Mouse (Mus musculus) layer of hippocampus, postnatal 10 days (tissue): ENCODE data around the gene 4933405O20Rik. TPM values are rescaled to one million over a fixed set of nuclear protein-coding genes. Genes with fewer than 3 reads are reported as not detected.
A peak's percentile ranks its signal among the peaks of the same experiment; 100 is the strongest.

Experiments
- DNase-seq, 2 experiments: peaks; one replicate each; pipeline ENCODE4 v3.0.0; 2021; ENCODE audit warnings: low spot score in 2 of 2
- long read RNA-seq: library from polyadenylated mRNA; stranded (forward); transcript quantifications from one replicate; pipeline ENCODE4 v2.0.0, GENCODE M21; 2023
- total RNA-seq, 2 experiments: library from RNA; stranded (reverse); gene quantifications; 2 replicates each; pipeline ENCODE4 v1.2.3; 2021

The 4933405O20Rik gene
- 1 to 10 TPM in 1 of 2 experiments, under 1 TPM in 1; 0.83 to 1.6 TPM for total RNA-seq
- long read RNA-seq = 0 reads

DNA sequence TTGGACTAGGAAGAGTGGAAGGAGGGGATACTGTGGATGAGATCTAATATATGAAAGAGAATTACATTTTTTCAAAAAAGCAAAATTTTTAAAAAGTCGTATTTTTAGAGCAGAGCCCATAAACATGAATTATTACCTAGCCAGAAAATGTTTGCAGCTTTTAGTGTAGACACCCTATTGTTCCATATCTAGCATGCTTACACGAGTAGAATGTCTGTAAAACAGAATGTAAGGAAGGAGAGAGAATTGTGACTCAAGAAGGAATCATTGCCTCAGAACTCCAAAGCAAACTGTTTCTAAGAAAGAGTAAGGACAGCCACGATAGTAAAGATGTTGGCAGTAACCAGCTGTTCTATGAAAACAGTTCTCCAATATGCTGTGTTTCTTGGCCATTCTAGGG, at the start of gene 4933405O20Rik:
Gene 4933405O20Rik (plus strand): TSS at position 301 of the 400 bp plus-strand sequence.
- no peak for DNase-seq

DNA sequence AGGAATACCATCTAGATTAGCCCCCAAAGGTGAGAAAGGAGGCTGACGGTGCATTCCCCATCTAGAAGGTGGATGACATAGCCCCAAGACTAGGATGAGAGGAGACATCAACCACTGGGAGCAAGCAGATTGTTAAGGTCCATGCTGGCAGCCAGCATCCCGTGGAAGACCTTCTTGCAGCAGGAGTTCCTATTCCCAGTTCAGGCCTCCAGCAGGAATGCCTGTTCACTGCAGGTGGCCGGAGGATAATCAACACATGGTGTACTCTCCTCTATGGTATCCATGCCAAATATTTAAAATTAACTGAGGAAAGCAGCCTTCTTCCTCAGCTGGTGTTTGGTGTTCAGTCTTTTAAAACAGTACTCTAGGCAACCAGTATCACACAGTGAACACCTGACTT, 49.4 kb upstream of the 4933405O20Rik start:
- DNase-seq = peak in 1 of 2 experiments; percentile 14

GRCm38 (mm10) chr7:50551426-50551825, 47.6 kb upstream of the 4933405O20Rik start:
- no peak for DNase-seq

DNA sequence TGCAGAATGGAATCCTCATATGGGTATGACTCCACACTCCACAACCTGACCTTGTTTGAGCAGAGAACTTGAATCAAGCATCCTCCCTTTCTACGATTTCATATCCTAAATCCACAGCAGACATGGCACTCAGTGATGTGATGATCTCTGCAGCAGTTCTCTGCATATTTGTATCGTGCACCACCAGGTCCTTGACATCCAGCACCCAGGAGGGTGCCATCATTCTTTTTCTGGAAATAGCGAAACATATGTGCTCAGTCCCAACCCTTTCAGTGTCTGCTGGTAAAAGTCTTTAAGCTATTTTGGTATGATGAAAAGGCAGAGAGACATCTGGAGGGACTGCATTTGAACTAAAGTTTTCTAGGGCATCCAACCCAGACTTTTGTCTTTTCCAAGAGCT, 36.3 kb upstream of the 4933405O20Rik start:
- no peak for DNase-seq

GRCm38 (mm10) chr7:50573841-50574240, 25.1 kb upstream of the 4933405O20Rik start:
- no peak for DNase-seq

- DNase-seq = no peak
Measured at GRCm38 (mm10) chr7:50588642-50589424, 10.2 kb upstream of the 4933405O20Rik start.

DNA sequence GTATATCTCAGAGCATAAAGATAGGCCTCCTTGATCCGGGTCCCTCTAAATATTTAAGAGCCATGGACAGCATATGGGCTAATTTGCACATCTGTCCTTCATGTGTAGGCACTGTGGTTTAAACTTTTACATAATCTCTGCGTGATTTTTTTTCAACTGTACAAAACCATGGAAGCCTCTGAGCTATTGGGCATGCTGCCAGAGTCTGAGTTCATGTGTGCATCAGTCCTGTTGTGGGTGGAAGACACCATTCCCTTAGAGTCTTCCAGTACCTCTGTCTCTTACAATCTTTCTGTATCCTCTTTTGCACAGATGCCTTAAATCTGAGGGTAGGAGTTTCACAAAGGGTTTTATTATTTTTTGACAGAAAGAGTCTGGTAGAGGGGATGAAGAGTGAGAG, 15.1 kb downstream of the 4933405O20Rik start:
- DNase-seq = no peak

GRCm38 (mm10) chr7:50629186-50629585, 30.2 kb downstream of the 4933405O20Rik start:
- no peak for DNase-seq

DNA sequence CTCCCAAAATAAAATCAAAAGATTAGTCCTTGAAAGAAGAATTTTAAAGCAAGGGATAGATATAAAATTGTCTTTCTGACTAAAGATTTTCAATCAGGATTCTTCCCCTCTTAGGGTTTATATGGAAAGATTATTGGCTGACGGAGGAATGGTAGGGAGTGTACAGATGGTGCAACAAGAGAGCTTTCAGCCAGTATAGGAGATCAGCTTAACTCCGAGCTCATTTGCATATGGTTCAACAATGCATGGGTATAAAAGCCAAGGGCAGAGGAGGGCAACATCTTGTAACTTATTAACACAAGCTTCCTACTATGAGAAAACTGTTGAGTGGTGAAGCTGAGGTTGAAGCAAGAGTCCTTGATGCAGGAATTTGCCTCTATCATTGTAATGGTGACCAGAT, 34.2 kb downstream of the 4933405O20Rik start:
- DNase-seq = no peak
